Mouse (Mus musculus): Measurements from ENCODE around the gene Ralgps2.

DNA sequence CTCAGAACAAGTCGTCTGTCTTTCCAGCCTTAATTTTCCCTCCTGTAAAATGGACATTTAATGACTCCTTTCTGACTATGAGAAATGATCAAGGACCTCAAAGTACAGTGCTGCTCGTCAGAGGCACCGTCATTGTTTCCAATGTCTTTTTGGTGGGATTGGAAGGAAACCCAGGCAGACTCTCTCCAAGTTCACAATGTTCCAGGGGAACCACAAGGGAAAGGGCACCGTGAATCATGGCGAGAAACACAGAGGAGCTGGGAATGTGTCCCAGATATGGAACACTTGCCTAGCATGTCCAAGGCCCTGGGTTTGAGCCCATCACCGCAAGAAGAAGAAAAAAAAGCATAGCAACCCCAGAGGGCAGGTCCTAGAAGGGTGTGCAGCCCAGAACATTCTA is 176.1 kb downstream of the Ralgps2 start:
- no peak for TF ChIP-seq CTCF (conservative IDR thresholded peaks at IDR 0.05; ENCODE audit: low read length)
- TF ChIP-seq POU5F1 (IDR thresholded peaks at IDR 0.05; ENCODE audit: borderline replicate concordance, low read length): no peak
- no peak for TF ChIP-seq NANOG (IDR thresholded peaks at IDR 0.05; ENCODE audit: borderline replicate concordance, low read length)
